Mouse (Mus musculus) heart, embryonic 11.5 days (tissue): ENCODE data around the gene Cdk19. TPM values are rescaled to one million over a fixed set of nuclear protein-coding genes. Genes with fewer than 3 reads are reported as not detected.
A peak's percentile ranks its signal among the peaks of the same experiment; 100 is the strongest.
"Not testable (repeated sequence)": the region's sequence is repeated elsewhere in the genome, so short reads cannot be mapped to it uniquely, and the experiment has no call there.

Source experiments
- ATAC-seq: fragments of 200-750 bp; cut with Nextera tagmentation; replicated peaks from 2 replicates; pipeline ENCODE4 v1.8.0; 2017; ENCODE audit warnings: moderate library complexity; ENCODE audit not compliant: insufficient number of reproducible peaks, low FRiP score, low TSS enrichment
- H3K27ac ChIP-seq: fragments of 300-500 bp; sonication (generic); 2 replicates; pipeline ENCODE4 v1.5.1; 2014; ENCODE audit warnings: mild to moderate bottlenecking, low read depth, low read length
- H3K27me3 ChIP-seq: fragments of 300-500 bp; sonication (generic); 2 replicates; pipeline ENCODE4 v1.6.1; 2014; ENCODE audit warnings: mild to moderate bottlenecking, low read length, mixed read lengths; ENCODE audit not compliant: control insufficient read depth, insufficient read depth
- H3K36me3 ChIP-seq: fragments of 300-500 bp; sonication (generic); 2 replicates; pipeline ENCODE4 v1.6.1; 2014; ENCODE audit warnings: mild to moderate bottlenecking, low read length, moderate library complexity, mixed read lengths; ENCODE audit not compliant: control insufficient read depth, insufficient read depth
- H3K4me1 ChIP-seq: fragments of 300-500 bp; sonication (generic); 2 replicates; pipeline ENCODE4 v1.6.1; 2014; ENCODE audit warnings: low read length; ENCODE audit not compliant: control insufficient read depth, insufficient read depth
- H3K4me2 ChIP-seq: fragments of 300-500 bp; sonication (generic); 2 replicates; pipeline ENCODE4 v1.6.1; 2014; ENCODE audit warnings: mild to moderate bottlenecking, moderate library complexity
- H3K4me3 ChIP-seq: fragments of 300-500 bp; sonication (generic); 2 replicates; pipeline ENCODE4 v1.5.1; 2014; ENCODE audit warnings: low read depth, low read length
- H3K9ac ChIP-seq: fragments of 300-500 bp; sonication (generic); 2 replicates; pipeline ENCODE4 v1.6.1; 2014; ENCODE audit warnings: mild to moderate bottlenecking, low read depth, low read length, moderate library complexity
- H3K9me3 ChIP-seq: fragments of 300-500 bp; sonication (generic); replicated peaks from 2 replicates; pipeline ENCODE4 v1.6.1; 2016; ENCODE audit warnings: low read length; ENCODE audit not compliant: control insufficient read depth
- WGBS: fragments of 180-500 bp; shearing (Covaris S2); extraction: QIAGEN DNeasy Blood & Tissue Kit; methylation state at CpG from one replicate; pipeline ENCODE4 v1.1.7; 2014; ENCODE audit not compliant: insufficient replicate concordance; 5-methylcytosine and 5-hydroxymethylcytosine counted together
- polyA plus RNA-seq: library from polyadenylated mRNA; unstranded; fragments of >200 nt; fragmentation: Nextera tagmentation; extraction: Ambion mirVana; gene quantifications from 2 replicates; pipeline ENCODE4 v1.2.1, GENCODE M21; 2014

The Cdk19 gene
- polyA plus RNA-seq: 6.4 and 8.1 TPM in 2 replicates

GRCm38 (mm10) chr10:40339351-40339964, at the start of gene Cdk19:
Gene Cdk19, plus strand, starts transcription at chr10:40339564.
- Histone ChIP-seq H3K36me3 (no peaks in the 10 kb centered on the region), H3K4me1 (no peaks in the 10 kb centered on the region), H3K27me3 (no peaks in the 10 kb centered on the region), H3K27ac (no peak within 1 kb of the TSS), H3K4me3 (no peak within 1 kb of the TSS), H3K9me3 (no peaks in the 10 kb centered on the region), H3K4me2 (no peak within 1 kb of the TSS), H3K9ac (no peak within 1 kb of the TSS)
- WGBS: 40% methylated on average over 13 of the region's 13 CpGs
- ATAC-seq: no peak

- Histone ChIP-seq H3K9ac (no peak overlapping the region), H3K9me3 (no peaks in the 10 kb centered on the region), H3K27ac (no peak overlapping the region; the same call in 1 of the 2 replicates), H3K4me2 (no peak overlapping the region), H3K27me3 (no peaks in the 10 kb centered on the region), H3K36me3 (peaks cover 11% of the 10 kb centered on the region), H3K4me1 (0 out of 2 replicates have a peak, but pooled peaks cover 2% of the 10 kb centered on the region), H3K4me3 (no peak overlapping the region)
- 88% methylated on average over 6 of the region's 6 CpGs for WGBS
- ATAC-seq: no peak
These were observed 46.7 kb upstream of the Cdk19 start for GRCm38 (mm10) chr10:40292640-40293039.

- peak; percentile 81 for ATAC-seq
- Histone ChIP-seq H3K27ac (peak overlapping the region; percentile 92), H3K4me1 (peaks cover 18% of the 10 kb centered on the region; the same call in 1 of the 2 replicates), H3K9ac (peak overlapping the region; percentile 96), H3K4me2 (peak overlapping the region; percentile 88), H3K36me3 (no peaks in the 10 kb centered on the region), H3K27me3 (no peaks in the 10 kb centered on the region), H3K9me3 (no peaks in the 10 kb centered on the region), H3K4me3 (peak overlapping the region; percentile 100)
- WGBS: under 1% methylated on average over 36 of the region's 36 CpGs
These were observed 38.7 kb upstream of the Cdk19 start for GRCm38 (mm10) chr10:40300648-40301171.

GRCm38 (mm10) chr10:40301181-40302075, 37.9 kb upstream of the Cdk19 start:
- Histone ChIP-seq H3K4me1 (peaks cover 16% of the 10 kb centered on the region; the same call in 1 of the 2 replicates), H3K9ac (peak overlapping the region; percentile 96), H3K4me2 (peak overlapping the region; percentile 88), H3K4me3 (peak overlapping the region; percentile 100), H3K27ac (peak overlapping the region; percentile 92)
- WGBS: under 1% methylated on average over 76 of the region's 91 CpGs
- not testable (repeated sequence) for H3K9me3 ChIP-seq, H3K36me3 ChIP-seq, H3K27me3 ChIP-seq
- ATAC-seq: peak; percentile 47

DNA sequence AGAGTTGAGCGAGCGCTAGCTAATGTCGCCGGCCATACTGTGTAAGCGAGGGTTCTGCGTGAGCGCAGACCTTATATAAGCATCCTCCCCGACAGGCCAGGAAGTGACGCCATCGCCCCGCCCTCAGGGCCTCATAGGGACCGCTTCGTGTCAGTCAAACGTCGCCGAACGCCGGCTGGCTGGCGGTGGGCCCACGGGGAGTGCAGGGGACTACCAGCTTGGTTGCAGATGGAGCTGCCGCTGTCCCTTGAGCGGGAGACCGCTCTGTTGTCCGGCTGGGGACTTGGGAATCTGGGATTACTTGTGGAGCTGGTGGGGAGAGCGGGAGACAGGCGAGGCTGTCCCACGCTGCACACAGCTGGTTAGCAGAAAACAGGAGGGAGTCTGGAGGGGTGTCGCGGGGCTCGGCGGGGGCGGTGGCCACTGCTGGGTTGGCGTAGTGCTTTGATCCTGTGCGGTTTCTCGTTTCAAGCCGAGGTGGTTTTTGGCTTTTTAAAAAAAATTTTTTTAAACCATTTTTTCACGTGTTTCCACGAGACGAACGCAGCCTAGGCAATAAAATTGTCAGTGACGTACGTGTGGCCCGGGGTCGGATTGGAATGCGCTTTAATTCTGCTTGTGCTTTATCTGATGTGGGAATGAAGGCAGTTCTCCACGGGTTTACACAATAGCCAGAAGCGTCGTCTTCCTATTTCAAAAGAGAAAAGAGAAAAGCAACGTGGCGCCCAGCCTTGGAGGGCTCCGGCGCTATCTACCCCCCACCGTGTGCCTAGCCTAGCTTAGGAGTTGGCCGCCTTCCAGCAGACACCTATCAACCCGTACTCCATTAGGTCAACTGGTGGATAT, 37.0 kb upstream of the Cdk19 start, which contains the start of gene Amd1:
Amd1 (minus strand) TSS at position 47 of the 846 bp plus-strand sequence.
- Histone ChIP-seq H3K9ac (peak within 1 kb of the TSS; percentile 96), H3K36me3 (no peaks in the 10 kb centered on the region), H3K27me3 (no peaks in the 10 kb centered on the region), H3K4me1 (peaks cover 16% of the 10 kb centered on the region; the same call in 1 of the 2 replicates), H3K4me2 (peak within 1 kb of the TSS; percentile 88), H3K9me3 (peaks cover 3% of the 10 kb centered on the region; the same call in 1 of the 2 replicates), H3K27ac (peak within 1 kb of the TSS; percentile 98), H3K4me3 (peak within 1 kb of the TSS; percentile 100)
- peak; percentile 94 for ATAC-seq
- under 1% methylated on average over 55 of the region's 55 CpGs for WGBS

- no peak overlapping the region for H3K27ac ChIP-seq
- no peaks in the 10 kb centered on the region for H3K4me1 ChIP-seq
- ATAC-seq: no peak
- WGBS: 84% methylated on average over 1 of the region's 1 CpGs
- H3K36me3 ChIP-seq: no peaks in the 10 kb centered on the region
- H3K4me2 ChIP-seq: no peak overlapping the region
- H3K27me3 ChIP-seq: no peaks in the 10 kb centered on the region
- no peak overlapping the region for H3K9ac ChIP-seq
- no peak overlapping the region for H3K4me3 ChIP-seq
- peaks cover 3% of the 10 kb centered on the region; the same call in 1 of the 2 replicates for H3K9me3 ChIP-seq
These were observed 33.4 kb upstream of the Cdk19 start for GRCm38 (mm10) chr10:40305989-40306388.

- peaks cover 3% of the 10 kb centered on the region; the same call in 1 of the 2 replicates for H3K9me3 ChIP-seq
- H3K9ac ChIP-seq: no peak overlapping the region
- H3K36me3 ChIP-seq: no peaks in the 10 kb centered on the region
- no peak overlapping the region for H3K27ac ChIP-seq
- WGBS: 60% methylated on average over 4 of the region's 4 CpGs
- H3K4me2 ChIP-seq: no peak overlapping the region
- H3K4me1 ChIP-seq: peaks cover 9% of the 10 kb centered on the region; the same call in 1 of the 2 replicates
- ATAC-seq: no peak
- no peak overlapping the region for H3K4me3 ChIP-seq
- H3K27me3 ChIP-seq: no peaks in the 10 kb centered on the region
These were observed 31.4 kb upstream of the Cdk19 start for GRCm38 (mm10) chr10:40307826-40308583.
